Mouse (Mus musculus): Measurements from ENCODE around the gene Actb. TPM values are rescaled to one million over a fixed set of nuclear protein-coding genes. Genes with fewer than 3 reads are reported as not detected.
A peak's percentile ranks its signal among the peaks of the same experiment; 100 is the strongest.
"Not testable (repeated sequence)": the region's sequence is repeated elsewhere in the genome, so short reads cannot be mapped to it uniquely, and the experiment has no call there.

Gene Actb
- polyA plus RNA-seq, 1 experiment from 2014 or later = 13,965 TPM

DNA sequence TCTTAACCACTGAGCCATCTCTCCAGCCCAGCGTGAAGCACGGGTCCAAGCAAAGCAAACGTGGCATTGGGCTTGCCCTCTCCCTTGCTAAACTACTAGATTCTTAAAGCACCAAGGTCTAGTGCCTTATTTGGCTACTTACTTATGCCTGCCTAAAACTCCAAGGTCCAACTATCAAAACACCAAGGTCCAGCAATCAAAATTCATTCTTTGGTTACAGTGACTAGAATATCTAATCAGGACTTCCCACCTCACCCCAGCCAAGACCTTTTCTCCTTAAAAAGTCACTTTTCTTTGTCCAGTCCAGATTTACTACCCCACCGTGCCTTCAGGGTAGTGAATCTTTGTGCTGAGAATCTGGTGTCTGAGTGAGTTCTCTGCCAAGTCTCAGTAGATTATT, 8.2 kb downstream of the Actb start:
- no peak overlapping the region for H3K4me3 ChIP-seq
- H3K4me2 ChIP-seq = no peak overlapping the region
- 85% methylated on average over 4 of the region's 4 CpGs for WGBS
- no peaks in the 10 kb centered on the region for H3K27me3 ChIP-seq
- no peaks in the 10 kb centered on the region for H3K9me3 ChIP-seq
- H3K9ac ChIP-seq = no peak overlapping the region
- no peak overlapping the region for H3K27ac ChIP-seq (replicated peaks)
- peaks cover 47% of the 10 kb centered on the region for H3K4me1 ChIP-seq (replicated peaks)
- ATAC-seq (ENCODE audit: low FRiP score, low read depth) = no peak
- H3K36me3 ChIP-seq = peaks cover 41% of the 10 kb centered on the region

DNA sequence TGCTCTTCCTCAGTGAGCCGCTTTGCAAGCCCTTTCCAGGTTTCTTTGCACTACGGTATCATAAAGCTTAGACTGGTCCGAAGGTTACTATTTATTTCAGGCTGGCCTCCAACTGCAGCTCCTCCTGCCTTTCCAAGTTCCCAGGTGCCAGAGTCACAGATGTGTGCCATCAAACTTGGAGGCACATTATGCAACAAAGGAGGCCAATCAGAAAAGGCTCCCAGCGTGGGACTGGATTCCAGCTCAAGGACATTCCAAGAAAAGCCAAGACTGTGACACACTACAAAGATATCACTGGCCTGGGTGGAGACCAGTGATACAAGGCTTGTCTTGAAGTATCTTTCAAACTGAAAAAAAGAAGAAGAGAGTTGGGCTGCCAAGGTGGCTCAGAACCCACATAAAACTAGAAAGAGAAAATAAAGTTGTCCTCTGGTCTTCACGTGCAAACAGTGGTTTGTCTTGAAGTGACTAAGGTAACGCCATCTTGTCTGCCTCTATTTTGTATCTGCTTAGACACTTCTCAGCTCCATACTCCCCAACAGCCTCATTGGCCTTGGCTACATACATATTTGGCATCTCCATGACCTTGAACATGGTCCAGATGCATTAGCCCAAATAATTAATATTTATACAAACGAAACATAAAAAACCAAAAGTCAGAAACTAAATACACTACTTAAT, 8.8 kb downstream of the Actb start:
- Histone ChIP-seq H3K27ac (replicated peaks) (no peak overlapping the region), H3K36me3 (peaks cover 35% of the 10 kb centered on the region), H3K9me3 (no peaks in the 10 kb centered on the region), H3K4me2 (no peak overlapping the region), H3K27me3 (no peaks in the 10 kb centered on the region), H3K9ac (no peak overlapping the region), H3K4me1 (replicated peaks) (peaks cover 43% of the 10 kb centered on the region), H3K4me3 (no peak overlapping the region)
- 93% methylated on average over 7 of the region's 7 CpGs for WGBS
- ATAC-seq (ENCODE audit: low FRiP score, low read depth) = no peak

DNA sequence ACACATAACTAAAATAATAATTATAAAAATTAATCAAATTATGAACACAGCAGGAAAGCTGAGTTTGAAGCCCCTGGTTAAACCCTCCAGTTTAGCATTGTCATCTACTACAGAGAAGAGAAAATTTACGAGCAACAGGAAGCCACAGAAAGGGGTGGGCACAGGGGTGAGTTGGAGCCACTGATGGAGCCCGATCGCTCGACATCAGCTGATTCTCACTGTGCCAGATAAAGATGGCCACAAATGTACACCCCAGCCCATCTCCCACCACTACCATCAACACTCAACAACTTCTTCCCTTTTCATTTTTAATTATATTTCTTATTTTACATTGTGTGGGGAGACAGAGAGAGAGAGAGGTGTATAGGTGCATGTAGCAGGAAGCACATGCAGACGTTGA, 9.8 kb downstream of the Actb start:
- Histone ChIP-seq H3K36me3 (peaks cover 25% of the 10 kb centered on the region), H3K9me3 (no peaks in the 10 kb centered on the region), H3K27ac (replicated peaks) (no peak overlapping the region), H3K4me2 (no peak overlapping the region), H3K27me3 (no peaks in the 10 kb centered on the region), H3K9ac (no peak overlapping the region), H3K4me1 (replicated peaks) (peaks cover 33% of the 10 kb centered on the region), H3K4me3 (no peak overlapping the region)
- 95% methylated on average over 5 of the region's 5 CpGs for WGBS
- no peak for ATAC-seq (ENCODE audit: low FRiP score, low read depth)

DNA sequence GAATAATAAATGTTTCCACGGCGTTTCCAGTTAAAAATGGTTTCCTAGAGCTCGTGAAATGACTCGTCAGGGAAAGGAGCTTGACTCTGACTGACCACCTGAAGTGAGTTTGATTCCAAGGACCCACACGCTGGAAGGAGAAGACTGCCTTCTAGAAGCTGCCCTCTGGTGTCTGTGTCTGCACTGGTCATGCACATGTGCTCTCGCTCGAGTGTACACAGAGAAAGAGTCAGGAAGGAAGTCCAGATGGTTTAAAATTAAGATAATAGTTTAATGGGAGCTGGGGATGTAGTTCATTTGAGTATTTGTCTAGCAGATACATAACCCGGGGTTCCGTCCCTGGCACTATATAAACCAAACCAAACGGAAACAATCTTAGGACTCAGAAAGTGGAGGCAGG, 10.4 kb downstream of the Actb start:
- WGBS = 80% methylated on average over 10 of the region's 10 CpGs

DNA sequence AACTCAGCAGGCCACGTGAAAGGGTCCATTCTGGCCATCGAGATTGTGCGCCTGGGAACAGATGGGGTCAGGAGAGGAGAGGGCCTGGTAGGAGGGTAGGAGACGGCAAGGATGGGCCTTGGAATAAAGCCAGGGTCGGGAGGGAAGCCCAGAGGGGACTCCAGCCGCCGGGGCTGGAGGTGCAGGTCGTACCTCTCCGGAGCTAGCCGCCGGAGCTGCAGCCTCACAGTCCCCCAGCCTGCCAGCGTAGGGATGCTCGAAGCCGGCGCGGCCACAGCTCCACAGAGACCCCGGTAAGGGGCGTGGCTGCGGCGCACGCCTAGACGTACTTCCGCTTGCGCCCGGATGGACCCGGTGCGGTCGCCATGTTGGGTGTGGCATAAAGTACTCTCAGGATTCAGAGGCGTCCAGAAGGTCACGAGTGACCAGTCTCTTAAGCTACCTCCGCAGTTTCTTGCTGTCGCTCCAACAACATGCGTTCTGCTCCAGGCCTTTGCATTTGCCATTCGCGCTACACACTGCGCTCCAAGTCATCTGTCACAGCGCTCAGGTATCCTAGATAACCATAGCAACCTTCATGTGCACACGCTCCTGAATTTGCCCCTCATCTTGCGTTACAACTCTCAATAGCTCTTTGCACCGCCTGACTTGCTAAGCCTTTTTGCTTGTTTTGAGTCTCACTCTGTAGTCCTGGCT, 11.5 kb downstream of the Actb start, which contains the start of gene Fbxl18:
TSS of gene Fbxl18 (minus strand) at position 504 of the 696 bp plus-strand sequence.
- Histone ChIP-seq H3K36me3 (peaks cover 11% of the 10 kb centered on the region), H3K9ac (peak within 1 kb of the TSS; percentile 78), H3K27ac (replicated peaks) (peak within 1 kb of the TSS; percentile 83), H3K4me3 (peak within 1 kb of the TSS; percentile 61), H3K4me2 (peak within 1 kb of the TSS; percentile 92), H3K4me1 (replicated peaks) (peaks cover 29% of the 10 kb centered on the region), H3K27me3 (no peaks in the 10 kb centered on the region), H3K9me3 (no peaks in the 10 kb centered on the region)
- ATAC-seq (ENCODE audit: low FRiP score, low read depth) = peak; percentile 97
- WGBS = under 1% methylated on average over 40 of the region's 40 CpGs

More for the DNA sequence above, 10.4 kb downstream of the Actb start:
- H3K27ac ChIP-seq (replicated peaks) = no peak overlapping the region
- H3K27me3 ChIP-seq = no peaks in the 10 kb centered on the region
- H3K36me3 ChIP-seq = peaks cover 20% of the 10 kb centered on the region
- H3K4me2 ChIP-seq = peak overlapping the region; percentile 92; the same call in 1 of the 2 replicates
- peaks cover 29% of the 10 kb centered on the region for H3K4me1 ChIP-seq (replicated peaks)
- no peaks in the 10 kb centered on the region for H3K9me3 ChIP-seq
- no peak overlapping the region for H3K4me3 ChIP-seq
- ATAC-seq (ENCODE audit: low FRiP score, low read depth) = no peak
- no peak overlapping the region for H3K9ac ChIP-seq

DNA sequence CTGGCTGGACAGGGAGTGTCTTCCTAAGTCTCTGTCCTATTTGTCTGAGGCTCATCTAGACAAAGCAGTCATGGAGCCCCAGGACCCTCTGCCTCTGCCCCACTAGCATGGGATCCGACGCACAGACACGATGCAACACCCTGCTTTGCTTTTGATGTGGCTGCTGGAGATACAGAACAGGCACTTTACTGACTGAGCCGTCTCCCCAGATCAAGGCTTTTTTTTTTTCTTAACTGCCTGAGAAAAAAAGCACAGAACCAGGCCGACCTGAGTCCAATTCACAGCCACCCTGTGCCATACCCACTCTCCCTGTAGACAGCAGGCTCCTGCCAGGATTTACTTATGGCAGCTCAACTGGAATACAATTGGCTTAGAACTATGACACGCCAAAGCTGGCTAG, 15.2 kb downstream of the Actb start:
- 84% methylated on average over 6 of the region's 6 CpGs for WGBS
- H3K9me3 ChIP-seq = no peaks in the 10 kb centered on the region
- peaks cover 28% of the 10 kb centered on the region for H3K4me1 ChIP-seq (replicated peaks)
- ATAC-seq (ENCODE audit: low FRiP score, low read depth) = no peak
- H3K27ac ChIP-seq (replicated peaks) = no peak overlapping the region
- peaks cover 7% of the 10 kb centered on the region for H3K36me3 ChIP-seq
- no peak overlapping the region for H3K4me2 ChIP-seq
- no peak overlapping the region for H3K4me3 ChIP-seq
- no peak overlapping the region for H3K9ac ChIP-seq
- H3K27me3 ChIP-seq = no peaks in the 10 kb centered on the region

DNA sequence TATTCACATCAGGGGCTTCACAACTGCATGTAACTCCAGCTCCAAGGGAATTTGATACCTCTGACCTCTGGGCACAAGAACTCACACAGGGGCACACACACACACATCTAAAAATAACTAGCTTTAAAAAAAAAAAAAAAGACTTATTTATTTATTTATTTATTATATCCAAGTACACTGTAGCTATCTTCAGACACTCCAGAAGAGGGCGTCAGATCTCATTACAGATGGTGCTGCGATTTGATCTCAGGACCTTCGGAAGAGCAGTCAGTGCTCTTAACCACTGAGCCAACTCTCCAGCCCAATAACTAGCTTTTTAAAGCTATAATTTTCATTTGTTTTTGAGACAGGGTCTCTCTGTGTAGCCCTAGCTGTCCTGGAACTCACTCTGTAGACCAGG, 19.0 kb downstream of the Actb start:
- peaks cover 28% of the 10 kb centered on the region for H3K36me3 ChIP-seq
- H3K27ac ChIP-seq (replicated peaks); H3K27me3 ChIP-seq; H3K4me2 ChIP-seq; H3K9ac ChIP-seq; ATAC-seq (ENCODE audit: low FRiP score, low read depth); H3K4me3 ChIP-seq; H3K9me3 ChIP-seq; H3K4me1 ChIP-seq (replicated peaks): not testable (repeated sequence)
- 87% methylated on average over 3 of the region's 3 CpGs for WGBS

DNA sequence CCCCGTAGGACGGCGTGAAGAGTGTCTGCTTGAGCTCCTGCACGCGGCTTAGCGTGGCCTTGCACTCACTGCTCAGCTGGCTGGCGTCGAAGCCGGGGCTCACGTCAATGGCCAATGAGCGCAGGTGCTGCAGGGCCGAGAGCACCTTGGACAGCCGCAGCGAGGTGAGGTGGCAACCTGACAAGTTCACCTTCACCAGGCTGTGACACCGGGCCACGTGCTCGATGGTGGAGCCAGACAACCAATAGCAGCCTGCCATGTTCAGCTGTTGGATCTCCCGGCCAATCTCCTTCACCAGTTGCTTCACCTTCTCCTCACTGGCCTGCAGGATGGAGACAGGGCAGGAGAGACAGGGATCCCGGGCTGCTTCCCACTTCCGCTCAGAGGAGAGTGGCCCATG, 19.8 kb downstream of the Actb start:
- 91% methylated on average over 20 of the region's 20 CpGs for WGBS
- Histone ChIP-seq H3K27ac (replicated peaks) (no peak overlapping the region), H3K27me3 (no peaks in the 10 kb centered on the region), H3K4me2 (no peak overlapping the region), H3K36me3 (peaks cover 28% of the 10 kb centered on the region), H3K4me1 (replicated peaks) (peaks cover 1% of the 10 kb centered on the region; the same call in 1 of the 2 replicates), H3K9ac (no peak overlapping the region), H3K9me3 (no peaks in the 10 kb centered on the region), H3K4me3 (no peak overlapping the region)
- ATAC-seq (ENCODE audit: low FRiP score, low read depth) = no peak

DNA sequence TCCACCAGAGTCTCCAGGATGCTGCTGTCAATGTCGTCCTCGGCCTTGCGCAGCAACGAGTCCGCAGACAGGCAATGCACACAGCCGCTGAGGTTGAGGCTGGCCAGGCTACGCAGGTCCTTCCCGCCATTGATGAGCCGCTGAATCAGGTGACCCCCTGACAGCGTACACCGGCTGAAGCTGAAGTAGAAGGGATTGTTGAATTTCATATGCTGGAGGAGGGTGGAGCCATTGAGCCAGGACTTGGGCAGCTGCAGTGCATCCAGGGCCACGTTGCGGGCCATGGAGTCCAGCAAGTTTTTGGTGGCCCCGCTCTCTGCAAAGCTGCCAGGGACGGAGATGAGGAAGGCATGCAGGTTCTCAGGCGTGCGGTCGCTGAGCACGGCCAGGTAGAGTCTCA, 20.4 kb downstream of the Actb start:
- Histone ChIP-seq H3K4me1 (replicated peaks) (peaks cover 7% of the 10 kb centered on the region), H3K27ac (replicated peaks) (no peak overlapping the region), H3K9ac (no peak overlapping the region), H3K36me3 (peaks cover 28% of the 10 kb centered on the region), H3K4me3 (no peak overlapping the region), H3K27me3 (no peaks in the 10 kb centered on the region), H3K9me3 (no peaks in the 10 kb centered on the region), H3K4me2 (no peak overlapping the region)
- WGBS = 97% methylated on average over 19 of the region's 19 CpGs
- no peak for ATAC-seq (ENCODE audit: low FRiP score, low read depth)

DNA sequence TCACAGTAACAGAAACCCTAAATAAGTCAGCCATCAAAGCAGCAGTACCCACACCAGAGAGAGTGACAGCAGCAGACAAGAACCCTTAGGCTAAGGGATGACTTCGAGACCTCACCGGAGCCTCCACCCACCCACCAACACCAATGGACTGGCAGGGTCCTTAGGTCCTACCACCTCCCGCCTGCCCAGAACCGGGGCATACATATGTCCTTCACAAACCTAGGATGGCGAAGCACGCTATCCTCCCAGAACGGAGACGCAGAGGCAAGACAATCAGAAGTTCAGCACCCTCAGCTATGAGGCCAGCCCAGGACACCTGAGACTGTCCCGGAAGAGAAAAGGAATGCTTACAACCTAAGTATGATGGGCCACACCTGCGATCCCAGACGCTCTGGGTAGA, 24.1 kb downstream of the Actb start:
- ATAC-seq (ENCODE audit: low FRiP score, low read depth) = no peak
- peaks cover 29% of the 10 kb centered on the region for H3K4me1 ChIP-seq (replicated peaks)

DNA sequence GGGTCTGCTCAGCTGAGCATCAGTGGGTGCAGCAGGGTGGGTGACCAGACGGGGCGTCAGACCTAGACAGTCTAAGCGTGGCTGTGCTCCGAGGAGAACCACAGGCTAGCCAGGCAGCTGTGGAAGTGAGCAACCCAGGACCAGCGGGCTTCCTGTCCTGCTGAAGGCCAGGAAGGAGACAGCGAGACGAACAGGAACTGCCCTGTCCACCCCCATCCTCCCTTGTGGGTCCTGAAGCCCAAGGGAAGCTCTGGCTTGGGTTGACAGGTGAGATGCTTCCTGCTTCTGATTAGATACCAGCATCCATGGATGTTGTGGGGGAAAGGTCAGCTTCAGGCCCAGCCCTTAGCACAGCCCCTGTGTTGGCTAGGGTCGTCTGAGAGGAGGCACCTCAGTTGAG, 24.6 kb downstream of the Actb start:
- Histone ChIP-seq H3K4me3 (no peak overlapping the region), H3K9ac (no peak overlapping the region), H3K36me3 (peaks cover 28% of the 10 kb centered on the region), H3K4me2 (no peak overlapping the region), H3K27me3 (no peaks in the 10 kb centered on the region), H3K4me1 (replicated peaks) (peaks cover 31% of the 10 kb centered on the region), H3K9me3 (no peaks in the 10 kb centered on the region), H3K27ac (replicated peaks) (no peak overlapping the region)
- ATAC-seq (ENCODE audit: low FRiP score, low read depth) = no peak
- WGBS = 77% methylated on average over 8 of the region's 8 CpGs

More for the DNA sequence above, 24.1 kb downstream of the Actb start:
- 95% methylated on average over 11 of the region's 11 CpGs for WGBS
- no peak overlapping the region for H3K4me3 ChIP-seq
- no peaks in the 10 kb centered on the region for H3K27me3 ChIP-seq
- no peak overlapping the region for H3K27ac ChIP-seq (replicated peaks)
- peaks cover 31% of the 10 kb centered on the region for H3K36me3 ChIP-seq
- H3K9me3 ChIP-seq = no peaks in the 10 kb centered on the region
- no peak overlapping the region for H3K9ac ChIP-seq
- no peak overlapping the region for H3K4me2 ChIP-seq

DNA sequence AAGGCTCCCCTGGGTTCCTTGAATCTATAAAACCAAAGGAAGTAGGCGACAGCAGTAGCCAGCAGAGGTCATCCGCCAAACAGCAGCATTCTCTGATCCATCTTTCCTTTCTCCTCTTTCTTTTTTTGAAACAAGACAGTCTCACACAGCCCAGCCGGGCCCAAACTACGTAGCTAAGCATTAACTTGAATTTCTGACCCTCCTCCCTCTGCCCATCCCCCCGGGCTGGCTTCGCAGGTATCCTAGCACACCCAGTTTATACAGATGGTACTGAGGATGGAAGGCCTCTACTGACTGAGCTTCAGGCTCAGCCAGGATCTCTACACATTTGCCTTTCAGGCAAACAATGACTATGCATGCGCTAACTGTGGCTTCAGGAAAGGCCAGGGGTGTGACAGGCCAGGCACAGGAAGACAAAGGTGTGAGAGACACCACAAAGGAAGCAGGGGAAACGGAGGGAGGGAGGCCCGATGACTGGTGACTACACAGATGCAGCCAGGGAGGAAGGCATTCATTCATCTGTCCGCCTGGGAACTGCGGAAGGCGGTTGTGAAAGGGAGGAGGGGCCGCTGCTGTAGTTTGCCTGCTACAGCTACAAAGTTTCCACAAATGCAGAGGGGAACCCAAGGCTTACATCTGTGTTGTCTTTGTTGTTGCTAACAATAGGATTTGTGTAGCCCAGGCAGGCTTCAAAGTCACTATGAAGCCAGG, 25.6 kb downstream of the Actb start:
- ATAC-seq (ENCODE audit: low FRiP score, low read depth) = no peak
- Histone ChIP-seq H3K36me3 (peaks cover 19% of the 10 kb centered on the region), H3K27me3 (no peaks in the 10 kb centered on the region), H3K4me2 (no peak overlapping the region), H3K9me3 (no peaks in the 10 kb centered on the region), H3K4me1 (replicated peaks) (peaks cover 31% of the 10 kb centered on the region), H3K27ac (replicated peaks) (peak overlapping the region; percentile 26; the same call in 1 of the 2 replicates), H3K4me3 (no peak overlapping the region), H3K9ac (0 out of 2 replicates have a peak overlapping the region, but pooled peaks have one; percentile 0)
- WGBS = 17% methylated on average over 13 of the region's 13 CpGs
